Mouse (Mus musculus) heart, postnatal 36 days (tissue): Measurements from ENCODE around the gene Hoxb4. TPM values are rescaled to one million over a fixed set of nuclear protein-coding genes. Genes with fewer than 3 reads are reported as not detected.

Experiments
- DNase-seq, 2 experiments: peaks; one replicate each; pipeline ENCODE4 v3.0.0; 2021 to 2022
- intact Hi-C: fragments of 180-260 bp; cut with DNase I; formaldehyde crosslinking; loops from one replicate; pipeline ENCODE4 v1.15.1; 2025
- total RNA-seq, 2 experiments: library from RNA; stranded (reverse); gene quantifications; 2 replicates each; pipeline ENCODE4 v1.2.3; 2021

Gene Hoxb4
- total RNA-seq, 2 experiments from 2014 or later, result 0.51 to 0.53 TPM

GRCm38 (mm10) chr11:96327122-96327521 lies 9.1 kb downstream of the Hoxb4 start:
- DNase-seq, result no peak
- intact Hi-C loops, result no loop called here

GRCm38 (mm10) chr11:96327750-96328149 lies 9.7 kb downstream of the Hoxb4 start:
- DNase-seq, result no peak

GRCm38 (mm10) chr11:96328605-96329004 lies 10.5 kb downstream of the Hoxb4 start:
- no peak for DNase-seq
- intact Hi-C loops, result no loop called here

More at GRCm38 (mm10) chr11:96327750-96328149, 9.7 kb downstream of the Hoxb4 start:
- intact Hi-C loops, result no loop called here

DNA sequence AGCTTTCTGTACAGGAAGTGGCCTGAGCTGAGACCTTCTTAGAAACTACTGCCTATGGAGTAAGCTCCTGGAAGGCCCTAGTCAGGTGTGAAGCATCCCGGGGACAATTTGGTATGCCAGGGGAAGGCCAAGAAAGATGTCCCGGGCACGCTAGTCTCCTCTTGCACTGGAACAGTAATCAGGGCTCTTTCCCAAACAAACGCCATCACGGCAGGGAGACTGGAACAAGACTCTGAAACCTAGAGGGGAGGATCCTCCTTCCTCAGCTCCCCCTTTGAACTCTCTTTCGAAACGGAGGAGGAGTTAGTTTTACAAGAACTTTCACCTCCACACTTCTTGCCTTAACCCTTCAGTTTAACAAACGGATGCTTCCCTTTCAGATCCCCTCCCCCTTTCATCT lies 14.0 kb downstream of the Hoxb4 start:
- intact Hi-C loops, result no loop called here
- no peak for DNase-seq

GRCm38 (mm10) chr11:96332618-96333032 lies 14.6 kb downstream of the Hoxb4 start:
- DNase-seq, result no peak
- intact Hi-C loops, result no loop called here

DNA sequence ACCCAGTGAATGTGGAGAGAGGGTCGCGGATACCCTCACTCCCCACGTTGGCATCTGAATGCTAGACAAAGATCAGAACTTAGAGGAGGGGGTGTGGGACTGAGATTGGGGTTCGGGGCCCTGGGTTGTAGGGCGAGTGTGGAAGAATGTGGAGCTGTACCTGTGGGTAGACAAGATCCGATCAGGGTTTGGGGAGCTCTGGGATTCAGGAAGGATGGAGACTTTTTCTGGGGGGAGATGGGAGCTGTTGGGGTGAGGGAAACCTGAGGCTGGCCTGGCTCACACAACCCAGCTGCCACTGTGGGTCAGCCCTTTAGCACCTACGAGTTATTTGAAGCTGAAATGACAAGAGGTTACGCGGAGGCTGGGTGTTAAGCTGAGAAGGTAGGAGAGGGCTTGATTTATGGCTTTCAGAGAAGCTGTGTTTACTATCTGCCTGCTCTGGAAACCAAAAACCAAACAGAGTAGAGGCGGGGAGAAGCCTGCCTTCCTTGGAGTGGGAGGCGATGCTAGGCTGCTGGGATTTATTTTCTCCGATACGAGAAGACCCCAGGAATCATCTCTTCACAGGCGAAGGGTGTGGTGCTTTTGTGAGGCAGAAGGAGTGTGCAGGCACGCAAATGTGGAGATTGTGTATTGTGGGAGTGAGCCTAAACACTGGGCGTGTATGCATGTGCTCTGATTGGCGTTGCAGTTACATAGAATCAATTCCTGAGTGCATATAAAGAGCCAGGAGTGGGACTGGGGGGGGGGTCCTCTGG lies 15.4 kb downstream of the Hoxb4 start:
- intact Hi-C loops, result no loop called here
- DNase-seq, result no peak

DNA sequence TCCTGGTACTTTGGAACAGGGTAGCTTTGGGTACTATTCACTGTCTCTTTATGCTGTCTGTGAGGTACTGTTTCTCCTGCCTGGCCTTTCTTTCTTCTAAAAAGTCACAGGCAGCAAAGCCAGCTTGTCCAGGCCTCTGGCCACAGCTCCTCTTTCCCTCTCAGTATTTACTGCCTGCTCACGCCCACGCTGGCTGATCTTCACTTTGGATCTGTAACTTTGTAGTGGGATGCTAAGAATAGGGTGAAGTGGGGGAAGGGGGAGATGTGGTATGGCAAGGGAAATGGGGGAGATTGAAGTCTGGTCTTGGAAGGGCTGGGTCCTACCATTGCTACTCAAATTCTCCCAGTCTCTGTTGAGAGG lies 15.9 kb downstream of the Hoxb4 start:
- DNase-seq, result no peak
- intact Hi-C loops, result no loop called here

GRCm38 (mm10) chr11:96334998-96335397 lies 16.9 kb downstream of the Hoxb4 start:
- DNase-seq, result no peak
- intact Hi-C loops, result no loop called here

DNA sequence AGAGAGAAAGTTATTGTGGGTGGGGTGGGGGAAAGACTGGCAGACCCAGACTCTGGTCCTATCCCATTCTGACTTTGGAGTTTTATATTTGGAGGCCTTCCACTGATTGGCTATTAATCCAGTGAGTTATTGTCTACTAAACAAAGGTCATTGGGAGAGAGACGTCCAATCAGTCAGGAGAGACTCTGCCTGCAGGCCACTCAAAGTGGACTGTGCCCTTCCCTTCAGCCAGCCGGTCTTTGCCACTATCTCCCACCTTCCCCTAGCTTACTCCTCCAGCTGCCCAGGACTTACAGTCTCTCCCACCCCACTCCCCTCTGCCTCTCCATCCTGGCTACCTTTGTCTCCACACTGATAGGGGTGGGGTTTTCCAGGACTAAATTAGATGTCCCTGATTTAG lies 18.5 kb downstream of the Hoxb4 start:
- intact Hi-C loops, result no loop called here
- no peak for DNase-seq

GRCm38 (mm10) chr11:96337026-96337425 lies 19.0 kb downstream of the Hoxb4 start:
- DNase-seq, result no peak
- intact Hi-C loops, result no loop called here

DNA sequence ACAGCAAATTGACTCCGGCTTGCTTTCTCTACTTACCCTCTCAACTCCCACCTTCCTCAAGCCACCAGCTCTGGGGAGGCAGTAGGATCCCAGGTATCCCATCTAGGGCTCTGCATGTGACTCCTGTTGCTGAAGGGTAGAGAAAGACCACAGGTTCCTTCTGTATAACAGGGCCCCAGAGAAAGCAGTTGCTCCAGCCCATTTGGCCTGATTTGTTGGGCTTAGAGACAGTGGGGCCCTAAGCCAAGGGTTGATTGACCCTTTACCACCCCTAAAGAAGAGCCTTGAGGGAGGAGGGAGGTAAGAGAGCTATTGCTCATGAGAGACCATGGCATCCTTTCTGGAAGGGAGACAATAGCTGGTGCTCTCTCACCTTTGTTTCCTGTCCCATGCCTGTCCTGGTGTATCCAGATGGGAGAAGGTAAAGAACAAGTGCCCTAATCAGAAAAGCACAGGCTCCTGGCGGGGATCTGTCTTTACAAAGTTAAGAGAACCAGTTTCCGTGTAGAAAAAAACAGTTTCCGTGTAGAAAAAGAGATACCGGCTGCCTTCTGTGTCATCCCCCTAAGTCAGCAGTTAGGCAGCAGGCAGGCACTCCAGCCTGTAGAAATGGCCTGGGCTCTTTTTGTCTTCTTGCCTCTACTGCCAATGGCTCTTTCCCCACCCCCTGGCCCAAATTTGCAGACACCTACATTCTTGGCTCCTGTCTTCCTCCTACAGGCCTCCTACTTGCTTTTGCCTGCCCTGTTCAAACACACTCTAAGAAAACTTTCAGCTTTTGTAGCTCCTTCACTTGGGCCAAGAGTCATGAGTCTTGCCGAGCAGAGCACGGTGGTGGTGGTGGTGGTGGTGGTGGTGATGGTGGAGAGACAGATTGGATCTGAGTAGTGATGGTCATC lies 21.1 kb downstream of the Hoxb4 start:
- intact Hi-C loops, result no loop called here
- no peak for DNase-seq

DNA sequence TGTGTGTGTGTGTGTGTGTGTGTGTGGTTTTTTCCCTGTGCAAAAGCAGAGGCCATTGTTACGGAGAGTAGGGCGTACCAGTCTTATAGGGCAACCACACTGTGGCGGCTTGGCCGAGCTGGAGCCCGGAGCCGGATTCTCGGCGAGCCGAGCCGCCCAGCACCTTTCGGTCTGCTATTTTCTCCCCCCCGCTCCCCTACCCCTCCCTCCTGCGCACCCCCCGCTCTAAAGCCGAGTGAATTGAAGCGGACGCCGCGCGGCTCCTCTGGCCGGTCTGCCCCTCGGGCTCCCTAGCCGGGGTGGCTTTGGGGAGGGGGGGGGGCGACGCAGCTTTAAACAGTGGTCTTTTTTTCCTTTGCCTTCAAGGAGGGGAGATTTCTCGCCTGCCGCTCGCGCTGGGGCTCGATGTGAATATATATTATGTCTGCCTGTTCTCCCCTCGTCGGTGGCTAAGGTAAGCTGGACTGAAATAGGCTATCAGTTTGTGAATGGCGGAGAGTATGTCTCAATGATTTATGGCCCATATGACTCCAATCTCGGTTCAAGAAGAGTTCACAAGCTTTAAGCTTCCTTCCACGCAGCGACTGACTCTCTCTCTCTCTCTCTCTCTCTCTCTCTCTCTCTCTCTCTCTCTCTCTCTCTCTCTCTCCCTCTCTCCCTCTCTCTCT lies 22.8 kb downstream of the Hoxb4 start:
- intact Hi-C loops, result no loop called here
- no peak for DNase-seq

DNA sequence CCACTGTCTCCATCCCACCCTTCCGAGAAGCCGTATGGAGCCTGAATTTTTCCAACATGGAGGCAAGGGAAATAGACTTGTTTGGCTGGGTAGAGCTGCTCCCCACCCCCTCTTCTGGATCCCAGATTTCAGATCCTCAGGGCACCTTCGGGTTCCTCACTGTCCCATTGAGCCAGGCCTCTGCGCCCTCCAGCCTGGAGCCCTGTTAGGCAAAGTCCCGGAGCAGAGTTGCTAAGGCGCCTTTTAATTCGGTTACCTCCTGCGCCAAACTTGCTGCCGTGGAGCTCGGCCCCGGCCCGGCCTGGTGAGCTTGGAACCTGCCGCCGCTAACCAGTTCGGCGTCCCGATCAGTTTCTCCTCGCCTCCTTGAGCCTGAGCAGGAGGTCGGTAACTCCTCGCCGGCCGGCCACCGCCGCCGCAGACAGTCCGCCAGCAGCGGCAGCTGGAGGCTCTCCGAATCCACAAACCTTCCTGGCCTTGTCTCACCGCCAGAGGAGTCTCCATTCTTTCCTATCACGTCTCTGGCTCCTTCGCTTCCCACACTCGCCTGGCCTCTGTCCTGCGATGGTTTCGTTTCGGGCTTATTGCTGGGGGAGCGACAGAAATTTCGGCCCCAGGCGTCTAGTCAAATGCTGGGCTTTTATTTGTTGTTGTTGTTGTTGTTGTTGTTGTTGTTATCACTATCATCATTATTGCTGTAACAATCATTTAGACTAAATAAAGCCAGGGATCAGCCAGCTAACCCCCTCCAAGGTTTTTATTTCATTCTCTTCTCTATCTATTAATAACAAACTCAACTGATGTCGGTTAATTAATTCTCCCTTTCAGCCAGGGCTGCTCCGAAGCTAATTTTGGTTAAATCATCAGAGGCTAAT lies 23.9 kb downstream of the Hoxb4 start:
- intact Hi-C loops, result no loop called here
- peak; percentile 46 to 57 for DNase-seq

DNA sequence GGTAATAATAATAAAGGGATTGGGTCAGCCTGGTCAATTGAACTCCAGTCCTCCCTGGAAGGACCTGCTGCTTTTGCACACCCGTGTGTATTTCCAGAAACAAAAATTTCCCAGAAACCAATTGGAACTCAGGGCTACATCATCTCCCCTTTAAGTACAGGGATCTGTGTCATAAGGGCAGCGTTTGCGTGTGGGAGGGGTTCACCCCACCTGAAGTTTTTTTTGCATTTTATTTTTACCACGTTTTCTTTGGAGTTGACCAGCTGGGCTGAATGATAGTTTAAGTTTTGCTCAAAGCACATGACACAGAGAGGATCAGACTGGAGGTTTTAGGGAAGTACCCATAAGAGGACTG lies 24.5 kb downstream of the Hoxb4 start:
- no peak for DNase-seq
- intact Hi-C loops, result no loop called here

- intact Hi-C loops, result no loop called here
- no peak for DNase-seq
Observed at GRCm38 (mm10) chr11:96343206-96343745, 25.2 kb downstream of the Hoxb4 start.

GRCm38 (mm10) chr11:96344061-96344877 lies 26.2 kb downstream of the Hoxb4 start:
- intact Hi-C loops, result no loop called here

DNA sequence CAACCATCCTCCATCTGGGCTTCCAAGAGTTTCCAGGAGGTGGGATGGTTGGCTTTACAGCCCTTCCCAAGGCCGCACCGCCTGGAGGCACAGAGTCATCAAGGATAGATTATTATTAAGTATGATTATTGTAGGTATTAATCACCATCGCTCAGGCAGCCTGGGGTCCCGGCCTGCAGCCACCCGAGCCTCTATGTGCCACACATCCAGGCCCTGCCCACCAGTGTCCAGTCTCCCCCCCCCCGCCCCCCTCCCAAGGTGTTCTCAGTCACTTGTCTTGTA lies 26.8 kb downstream of the Hoxb4 start:
- intact Hi-C loops, result no loop called here
- no peak for DNase-seq

More at GRCm38 (mm10) chr11:96344061-96344877, 26.2 kb downstream of the Hoxb4 start:
- DNase-seq, result no peak

GRCm38 (mm10) chr11:96345220-96345892 lies 27.3 kb downstream of the Hoxb4 start:
- intact Hi-C loops, result no loop called here
- DNase-seq, result no peak
